ENCODE assay signal across 12 mouse cellular contexts in genomic region chr11:20107683-20108082, GRCm38 (mm10). TPM values are rescaled to one million over a fixed set of nuclear protein-coding genes. Genes with fewer than 3 reads are reported as not detected.
DNase-seq lines count a peak whose midpoint lies in the region; ATAC-seq lines count a peak whose summit lies in the region.
"Had no signal": no experiment of that assay in that cellular context is flagged by ENCODE, and none has a peak within 500 bp of the region (broad histone marks: within the 10 kb centered on the region; RNA-seq: fewer than 3 reads in every experiment).

No protein-coding gene starts in this region.

- peak; percentile 45 for DNase-seq in 3134 (ENCODE audit: extremely low read depth, insufficient read length, low spot score)
- peak; percentile 64 for DNase-seq in 3T3-L1 (ENCODE audit: low read depth, low spot score)
- DNase-seq in retina, embryonic 14.5 days (ENCODE audit: low spot score), result no peak
- DNase-seq in left cerebral cortex, postnatal 25 days (ENCODE audit: low spot score in 2 of 2), result no peak
- DNase-seq in heart, adult 18-20 months, result no peak
- DNase-seq: cerebellum, adult 9-11 months; gastrocnemius, postnatal 36 days; heart, postnatal 10 days; kidney, postnatal 14 days; thymus, postnatal 25 days had no signal

- intact Hi-C loops in left cerebral cortex, postnatal 25 days (cut with DNase I), result no loop called here

- ATAC-seq in activated CD4-positive, CD25-positive, alpha-beta regulatory T cell, adult 4 months, result peak; percentile 81
- ATAC-seq in megakaryocyte, adult 5-6 weeks (ENCODE audit: poor library complexity, severe bottlenecking), result peak; percentile 63

RNA-seq across cellular contexts. Expression of gene Actr2, which starts 5.0 kb away (rescaled TPM):
- polyA plus RNA-seq in activated CD4-positive, CD25-positive, alpha-beta regulatory T cell, adult 4 months (2017; shearing (Covaris generic)), result 100 to 1,000 TPM; 465 to 556 TPM
- 366 and 385 TPM in 2 replicates for total RNA-seq in megakaryocyte, adult 5-6 weeks (2015)
- 356 and 454 TPM in 2 replicates for total RNA-seq in megakaryocyte, adult 5-6 weeks (2017)
- total RNA-seq in left cerebral cortex, postnatal 25 days (2021), result 100 to 1,000 TPM; 270 to 288 TPM
- 10 to 100 TPM; 78.4 to 79.7 TPM for total RNA-seq in heart, adult 18-20 months (2021)

Comparison
In these comparisons a context has a peak if more than half of its experiments do, and no peak if none do; other contexts are left out.
1. DNase-seq: peak in 3134 (single experiment) and 3T3-L1 (single experiment); none in retina, embryonic 14.5 days (single experiment), left cerebral cortex, postnatal 25 days (0 of 2) and heart, adult 18-20 months (0 of 2).